ENCODE assay signal across 11 mouse cellular contexts in the genomic region with DNA sequence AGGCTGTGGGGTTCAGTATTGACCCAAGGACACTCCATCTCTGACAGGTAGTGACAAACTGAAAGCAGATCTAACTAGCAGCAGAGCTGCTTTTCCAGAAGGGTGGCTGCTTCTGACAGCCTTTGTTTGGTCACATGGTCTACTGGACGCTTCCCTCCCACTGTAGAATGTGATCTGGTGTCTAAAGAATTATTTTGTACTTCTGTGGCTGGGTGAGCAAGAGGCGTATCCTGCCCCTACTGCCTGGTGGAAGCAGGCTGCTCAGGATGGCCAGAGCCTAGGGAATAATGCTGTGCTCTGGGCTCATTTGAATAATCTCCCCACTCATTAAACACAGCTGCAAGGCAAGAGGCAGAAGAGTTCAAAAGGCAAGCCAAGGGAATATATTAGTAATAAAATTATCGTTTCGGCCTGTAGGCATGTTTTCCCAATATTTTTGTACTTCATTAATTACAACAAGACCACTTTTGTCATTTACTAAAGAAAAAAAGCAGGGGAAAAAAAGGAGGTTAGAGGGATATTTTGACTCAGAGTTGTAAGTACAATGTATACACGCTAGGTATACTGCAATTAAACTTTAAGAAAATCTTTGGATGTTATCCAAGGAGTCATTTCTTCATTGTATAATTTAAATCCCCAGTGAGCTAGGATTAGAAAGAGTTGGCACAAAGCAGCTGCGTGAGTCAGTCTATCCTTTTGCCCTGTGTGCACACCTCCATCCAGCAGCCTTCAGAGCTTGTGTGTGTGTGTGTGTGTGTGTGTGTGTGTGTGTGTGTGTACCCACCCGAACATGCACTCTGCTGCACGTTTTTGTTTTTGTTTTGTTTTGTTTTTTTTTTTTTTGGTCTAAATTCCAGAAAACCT.
DNase-seq lines count a peak whose midpoint lies in the region; ATAC-seq and TF ChIP-seq lines count a peak whose summit lies in the region.
"Had no signal": no experiment of that assay in that cellular context is flagged by ENCODE, and none has a peak within 500 bp of the region (broad histone marks: within the 10 kb centered on the region; RNA-seq: fewer than 3 reads in every experiment).

No protein-coding gene starts in this region.

- 60% methylated on average over 8 of the region's 8 CpGs for WGBS in forebrain, embryonic 10.5 days
- 36% methylated on average over 8 of the region's 8 CpGs for WGBS in kidney, adult 2 months

- H3K79me2 ChIP-seq in myocyte (ENCODE audit: control insufficient read depth, insufficient read depth), result no peaks in the 10 kb centered on the region

- H3ac ChIP-seq in myocyte (ENCODE audit: control insufficient read depth, insufficient read length), result no peak overlapping the region

- DNase-seq in kidney, adult 11 months, result peak; percentile 5
- no peak for DNase-seq in kidney, adult 8-10 months
- no peak for DNase-seq in forebrain, embryonic 10.5 days (ENCODE audit: extremely low spot score, low spot score)
- peak; percentile 1 for DNase-seq in kidney, adult 2 months
- no peak for DNase-seq in layer of hippocampus, adult 9-10 months (ENCODE audit: low spot score)
- DNase-seq in lung, adult 18-20 months, result no peak
- DNase-seq: adrenal gland, postnatal 10 days; heart, adult 11 months had no signal

- no peak for TF ChIP-seq CTCF in kidney, adult 2 months (conservative IDR thresholded peaks at IDR 0.05; ENCODE audit: insufficient read depth, insufficient read length, low read depth, low read length)

- TF ChIP-seq POLR2A in kidney, adult 2 months (IDR thresholded peaks at IDR 0.05; ENCODE audit: low read depth, low read length), result no peak
- TF ChIP-seq POLR2A in myocyte (IDR thresholded peaks at IDR 0.05; ENCODE audit: insufficient read length, low read depth), result no peak

- no peak overlapping the region for H3K4me3 ChIP-seq in forebrain, embryonic 10.5 days
- no peak overlapping the region for H3K4me3 ChIP-seq in kidney, adult 2 months (ENCODE audit: insufficient read depth, low read depth, low read length)
- H3K4me3 ChIP-seq in myocyte, result no peak overlapping the region

- ATAC-seq in erythroblast, adult 5-6 weeks (replicated peaks; ENCODE audit: low FRiP score, poor library complexity, severe bottlenecking), result no peak
- ATAC-seq: lung, postnatal 0 days had no signal

- peaks cover 18% of the 10 kb centered on the region for H3K4me1 ChIP-seq in forebrain, embryonic 10.5 days
- H3K4me1 ChIP-seq in kidney, adult 2 months (ENCODE audit: control insufficient read depth, insufficient read depth, low read length), result no peaks in the 10 kb centered on the region

- H3K27me3 ChIP-seq in forebrain, embryonic 10.5 days (ENCODE audit: poor library complexity, severe bottlenecking), result no peaks in the 10 kb centered on the region
- no peaks in the 10 kb centered on the region for H3K27me3 ChIP-seq in kidney, adult 2 months (replicated peaks; ENCODE audit: control insufficient read depth, insufficient read depth, low read length)
- no peaks in the 10 kb centered on the region for H3K27me3 ChIP-seq in myocyte (ENCODE audit: control insufficient read depth, insufficient read depth, insufficient read length)

- peak overlapping the region; percentile 67 for H3K27ac ChIP-seq in forebrain, embryonic 10.5 days
- H3K27ac ChIP-seq in kidney, adult 2 months (ENCODE audit: insufficient read depth, low read depth, low read length), result no peak overlapping the region

- H3K36me3 ChIP-seq in forebrain, embryonic 10.5 days (replicated peaks), result no peaks in the 10 kb centered on the region
- no peaks in the 10 kb centered on the region for H3K36me3 ChIP-seq in kidney, adult 2 months (ENCODE audit: control insufficient read depth, insufficient read depth, low read length)
- no peaks in the 10 kb centered on the region for H3K36me3 ChIP-seq in myocyte (ENCODE audit: control insufficient read depth, insufficient read depth)

- peak overlapping the region; percentile 38 for H3K4me2 ChIP-seq in myocyte (ENCODE audit: low read depth)

- H3K9me3 ChIP-seq in forebrain, embryonic 10.5 days, result no peaks in the 10 kb centered on the region

TF ChIP-seq in myocyte, 11 proteins besides CTCF, POLR2A, EP300 and RAD21:
- TF ChIP-seq TCF3 (IDR thresholded peaks at IDR 0.05; ENCODE audit: insufficient read length, low read depth) (no peak), USF1 (IDR thresholded peaks at IDR 0.05; ENCODE audit: low read depth) (peak; percentile 53), MAX (IDR thresholded peaks at IDR 0.05; ENCODE audit: low read depth) (no peak), REST (IDR thresholded peaks at IDR 0.05; ENCODE audit: insufficient read depth, insufficient read length) (no peak), TCF12 (IDR thresholded peaks at IDR 0.05; ENCODE audit: insufficient read depth, poor library complexity, severe bottlenecking) (no peak), MYOD1 (IDR thresholded peaks at IDR 0.05; ENCODE audit: control insufficient read depth in 1 of 3, insufficient read length in 2 of 3, low read depth in 2 of 3) (no peak), MYOG (IDR thresholded peaks at IDR 0.05; ENCODE audit: control insufficient read depth in 1 of 3, insufficient read depth in 1 of 3, insufficient read length in 2 of 3, low read depth in 2 of 3) (no peak), CEBPB (IDR thresholded peaks at IDR 0.05; ENCODE audit: insufficient read depth, poor library complexity, severe bottlenecking) (no peak)

Comparison
In these comparisons a context has a peak if more than half of its experiments do, and no peak if none do; other contexts are left out.
1. DNase-seq: peak in kidney, adult 11 months (single experiment) and kidney, adult 2 months (single experiment); none in kidney, adult 8-10 months (0 of 2), forebrain, embryonic 10.5 days (single experiment), layer of hippocampus, adult 9-10 months (single experiment) and lung, adult 18-20 months (0 of 2).